Mouse (Mus musculus): ENCODE measurements at regions not wholly inside any gene's neighbourhood (a gene's known extent, or its start where the extent isn't known, plus 50 kb on each side); places are given as distances from the start of the nearest gene placed in this dataset.

DNA sequence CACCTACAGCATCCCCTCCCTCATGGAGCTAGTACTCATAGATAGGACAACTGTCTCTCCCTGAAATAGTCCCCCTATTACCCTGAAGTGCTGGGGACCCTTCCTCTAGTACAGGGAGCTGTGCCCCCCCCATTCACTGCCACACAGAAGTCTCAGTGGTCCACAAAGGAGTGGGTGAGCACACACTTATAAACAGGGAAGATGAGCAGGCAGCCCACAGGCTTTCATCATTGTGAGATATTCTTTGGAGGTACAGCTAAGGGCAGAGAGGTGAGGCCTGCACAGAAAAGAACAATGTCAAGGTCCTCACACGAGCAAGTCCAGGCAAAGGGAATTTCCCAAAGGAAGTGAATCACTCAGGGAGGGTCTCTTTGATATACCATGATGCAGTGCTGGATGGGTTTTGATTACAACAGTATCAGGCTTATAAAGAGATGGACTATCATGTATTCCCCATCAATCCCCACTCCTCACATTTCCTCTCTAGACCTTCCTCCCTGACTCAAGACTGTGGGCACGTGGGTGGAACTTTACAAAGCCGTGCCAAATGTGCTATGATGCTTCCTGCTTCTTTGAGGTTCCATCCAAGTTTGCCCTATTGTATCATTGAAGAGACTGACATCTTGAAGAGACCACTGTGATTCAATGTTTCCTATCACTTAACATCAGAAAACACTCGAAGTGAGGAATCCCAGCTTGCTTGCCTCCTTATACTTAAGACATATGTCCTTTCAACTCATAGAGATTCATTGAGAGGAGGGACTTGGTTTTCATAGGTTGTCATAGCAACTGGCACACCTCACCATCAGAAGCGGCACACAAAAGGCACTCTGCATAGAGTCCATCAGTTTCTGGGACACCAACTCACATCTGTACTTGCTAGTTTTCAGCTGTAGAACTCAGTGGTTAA is 104.2 kb upstream of the Bcl6 start:
- DNase-seq = no peak

DNA sequence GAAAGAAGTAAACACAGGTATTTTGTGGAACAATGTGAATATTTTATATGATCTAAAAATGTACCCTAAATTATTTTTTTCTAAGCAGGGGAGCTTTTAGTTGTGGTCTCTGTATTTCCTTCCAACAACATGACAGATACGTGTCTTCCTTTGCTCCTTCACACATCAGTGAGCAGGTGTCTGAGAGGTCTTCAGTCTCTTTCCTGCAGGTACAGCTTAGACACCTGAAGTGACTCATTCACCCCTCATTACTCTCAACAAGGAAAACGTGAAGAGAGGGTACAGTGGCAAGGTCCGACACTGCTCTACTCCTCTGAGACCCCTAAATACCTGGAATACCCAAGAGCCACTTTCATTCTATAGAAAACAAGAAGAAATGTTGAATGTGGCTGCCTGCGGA is 103.5 kb upstream of the Bcl6 start:
- no peak for DNase-seq

DNA sequence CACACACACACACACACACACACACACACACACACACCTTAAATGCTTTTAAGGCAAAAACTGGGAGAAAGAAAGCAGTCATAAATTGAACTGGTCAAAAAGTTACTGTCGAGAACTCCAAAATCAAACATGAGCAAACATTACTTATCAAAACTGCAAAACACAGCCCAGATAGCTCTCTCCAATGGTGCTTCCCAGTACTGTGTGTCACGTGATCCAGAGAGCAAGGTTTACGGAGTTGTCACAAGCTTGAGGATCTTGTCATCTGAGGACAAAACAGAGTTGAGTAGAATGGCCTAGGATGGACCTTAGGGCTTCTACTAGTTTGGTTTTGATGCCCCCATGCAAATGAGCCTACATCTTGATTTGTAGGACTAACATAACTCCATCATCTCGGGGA is 102.3 kb upstream of the Bcl6 start:
- DNase-seq = no peak

GRCm38 (mm10) chr16:24089840-24090762 is 101.4 kb upstream of the Bcl6 start:
- no peak for DNase-seq

GRCm38 (mm10) chr16:24083966-24084365 is 95.3 kb upstream of the Bcl6 start:
- no peak for DNase-seq

- DNase-seq = no peak
Measured at GRCm38 (mm10) chr16:24080471-24080870, 91.8 kb upstream of the Bcl6 start.

DNA sequence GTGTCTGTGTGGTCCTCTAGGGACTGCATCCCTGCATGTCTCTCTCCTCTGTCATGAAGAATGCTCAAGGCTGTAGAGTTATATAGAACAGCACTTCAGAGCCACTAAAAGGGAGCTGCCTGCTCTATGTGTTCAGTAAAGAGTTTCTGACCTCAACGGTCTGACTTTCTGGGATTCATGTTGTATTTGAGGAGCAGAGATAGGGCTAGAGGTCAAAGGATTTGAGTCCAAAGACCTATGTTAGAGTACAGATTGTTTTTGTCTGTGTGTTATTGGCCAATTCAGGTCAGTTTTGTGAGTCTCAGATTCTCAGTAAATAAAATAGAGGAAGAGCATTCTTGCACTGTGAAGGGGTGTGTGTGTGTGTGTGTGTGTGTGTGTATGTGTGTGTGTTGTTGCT is 90.0 kb upstream of the Bcl6 start:
- DNase-seq = no peak

DNA sequence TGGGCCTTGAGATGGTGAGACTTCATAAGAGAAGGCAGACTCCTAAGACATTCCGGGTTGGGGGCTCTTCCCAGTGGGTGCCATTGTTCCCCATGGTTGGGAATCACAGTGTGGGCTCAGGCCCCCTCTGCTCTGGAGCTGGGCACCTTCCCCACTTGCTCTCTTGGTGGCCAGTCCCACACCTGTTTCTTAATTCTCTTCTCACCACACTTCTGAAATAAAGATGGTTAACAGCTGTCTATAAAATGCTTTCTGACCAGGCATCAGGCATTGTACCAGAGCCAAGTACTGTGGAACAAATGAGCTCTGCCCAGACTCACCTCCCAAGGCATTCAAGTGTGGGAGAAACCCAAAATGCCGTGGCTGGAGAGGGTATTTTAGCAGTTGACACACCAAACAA is 88.8 kb upstream of the Bcl6 start:
- no peak for DNase-seq

- DNase-seq = no peak
Measured at GRCm38 (mm10) chr16:24076799-24077136, 88.1 kb upstream of the Bcl6 start.

- no peak for DNase-seq
Measured at GRCm38 (mm10) chr16:24076109-24076798, 87.6 kb upstream of the Bcl6 start.

DNA sequence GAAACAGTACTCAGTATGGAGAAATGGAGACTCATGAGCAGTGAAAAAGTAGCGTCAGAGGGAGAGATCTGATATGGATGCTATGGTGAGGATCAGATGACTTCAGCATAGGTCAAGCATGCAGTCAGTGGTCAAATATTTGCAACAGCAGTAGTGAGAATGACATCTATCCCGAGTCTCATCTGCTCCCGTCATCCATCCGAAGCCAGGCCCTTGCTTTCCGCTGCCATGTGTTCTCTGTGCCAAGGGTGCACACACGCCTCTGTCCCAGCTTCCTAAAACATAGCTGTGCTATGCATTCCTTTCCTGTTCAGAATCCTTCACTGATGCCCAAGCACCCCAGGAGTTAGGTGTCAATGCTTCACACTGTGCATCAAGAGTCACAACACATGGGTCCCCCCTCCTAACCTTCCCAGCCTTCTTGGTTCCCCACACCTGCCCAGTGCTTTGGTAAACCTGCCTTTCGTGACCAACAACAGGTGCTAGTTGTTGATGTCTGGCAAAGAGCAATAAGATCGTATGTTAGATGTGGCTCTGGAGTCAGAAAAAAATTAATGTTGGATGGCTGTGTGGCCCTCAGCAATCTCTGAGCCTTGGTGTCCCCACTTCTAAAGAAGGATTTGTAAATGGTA is 85.1 kb upstream of the Bcl6 start:
- DNase-seq = no peak

DNA sequence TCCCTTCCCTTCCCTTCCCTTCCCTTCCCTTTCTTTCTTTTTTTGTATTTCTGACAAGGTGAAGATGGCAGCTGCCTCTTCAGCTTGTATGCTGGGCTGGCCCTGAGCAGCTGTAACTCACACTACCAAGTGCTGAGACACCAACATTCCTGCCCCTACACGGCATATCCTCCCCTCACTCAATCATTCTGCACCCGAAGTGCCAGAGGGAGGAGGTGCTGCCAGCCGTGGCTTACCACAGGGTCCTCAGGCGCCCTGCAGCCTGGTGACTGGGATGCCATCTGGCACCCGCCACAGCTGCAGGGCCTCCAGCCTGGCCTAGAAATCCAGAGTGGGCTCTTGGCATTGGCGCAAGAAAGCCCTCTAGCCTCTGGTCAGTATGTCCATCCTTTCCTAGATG is 84.4 kb upstream of the Bcl6 start:
- DNase-seq = no peak

DNA sequence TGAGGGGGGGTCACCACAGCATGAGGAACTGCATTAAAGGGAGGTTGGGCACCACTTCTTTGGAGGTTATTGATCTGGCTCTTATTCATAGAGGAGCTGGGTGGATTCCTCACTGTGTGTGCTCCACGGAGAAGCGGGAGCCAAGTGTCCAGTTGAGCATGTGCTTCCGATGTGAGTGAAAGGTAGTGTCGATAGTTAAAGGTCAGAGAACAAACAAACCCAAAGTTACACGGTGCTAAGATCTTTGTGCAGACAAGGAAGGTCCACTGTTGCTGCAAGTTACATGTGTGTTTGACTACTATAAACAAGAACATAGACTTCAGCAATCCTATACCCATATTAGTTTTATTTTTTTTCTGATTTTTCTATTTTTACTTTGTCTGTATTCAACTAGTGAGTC is 80.8 kb upstream of the Bcl6 start:
- no peak for DNase-seq

- no peak for DNase-seq
Measured at GRCm38 (mm10) chr16:24068250-24068813, 79.7 kb upstream of the Bcl6 start.

GRCm38 (mm10) chr16:24062314-24062713 is 73.7 kb upstream of the Bcl6 start:
- no peak for DNase-seq

DNA sequence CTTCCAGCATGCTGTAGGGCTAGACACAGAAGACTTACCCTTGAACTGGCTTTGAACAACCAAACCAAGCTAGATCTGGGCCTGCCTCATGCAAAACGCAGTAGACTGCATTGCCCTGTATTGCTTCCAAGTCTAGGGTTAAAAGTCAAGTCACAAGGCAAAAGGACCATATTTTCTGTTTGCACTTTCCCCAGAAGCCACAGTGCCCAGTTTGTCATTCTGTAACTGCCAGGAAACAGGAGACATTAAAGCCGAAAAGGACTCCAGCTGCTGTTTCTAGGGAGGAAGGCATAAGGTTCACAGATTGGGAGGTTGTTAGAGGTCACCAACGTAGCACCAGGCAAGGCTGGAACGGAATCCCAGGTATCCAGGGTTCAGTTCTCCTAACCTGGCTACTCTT is 72.8 kb upstream of the Bcl6 start:
- no peak for DNase-seq

GRCm38 (mm10) chr16:24059090-24059600 is 70.5 kb upstream of the Bcl6 start:
- DNase-seq = no peak

DNA sequence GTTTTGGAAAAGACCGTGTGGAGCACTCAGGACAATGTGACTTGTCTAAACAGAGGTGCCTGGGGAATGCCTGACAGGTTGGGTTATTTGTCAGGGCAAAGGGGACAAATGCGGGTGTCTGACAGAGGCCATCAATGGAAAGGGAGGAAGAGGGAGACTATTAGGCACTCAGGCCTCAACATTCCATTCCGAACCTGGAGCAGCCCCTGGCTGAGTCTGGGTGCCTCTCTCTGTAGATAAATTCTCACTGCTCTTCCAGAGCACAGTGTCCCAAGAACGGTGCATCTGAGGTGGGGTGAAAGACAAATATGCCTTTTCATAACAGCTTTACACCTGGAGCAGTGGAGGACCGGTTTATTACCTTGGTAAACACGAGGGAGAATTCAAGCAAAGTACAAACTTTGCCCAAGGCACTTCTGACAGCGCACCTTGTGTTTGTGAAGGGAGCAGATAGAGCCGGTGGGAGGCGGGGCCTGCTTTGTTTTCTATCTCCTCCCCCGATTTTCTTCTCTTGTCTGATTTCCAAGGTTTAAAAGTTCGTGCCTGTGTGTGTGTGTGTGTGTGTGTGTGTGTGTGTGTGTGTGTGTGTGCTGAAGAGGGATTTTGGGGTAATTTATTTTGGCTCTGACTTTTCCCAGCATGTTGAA is 68.4 kb upstream of the Bcl6 start:
- DNase-seq = no peak

GRCm38 (mm10) chr16:24056123-24056884 is 67.7 kb upstream of the Bcl6 start:
- no peak for DNase-seq

- no peak for DNase-seq
Measured at GRCm38 (mm10) chr16:24054293-24054692, 65.6 kb upstream of the Bcl6 start.

- DNase-seq = no peak
Measured at GRCm38 (mm10) chr16:24053403-24053802, 64.8 kb upstream of the Bcl6 start.

Data from adrenal gland, adult 8-10 months (tissue).